Mouse (Mus musculus) embryonic fibroblast, embryonic 13.5 days (primary cell): ENCODE measurements around the gene Trabd2b. TPM values are rescaled to one million over a fixed set of nuclear protein-coding genes. Genes with fewer than 3 reads are reported as not detected.

Experiments
- H3K27ac ChIP-seq: 2 replicates; pipeline ENCODE4 v1.5.1; 2012; ENCODE audit warnings: low read length, control low read depth, inconsistent platforms; ENCODE audit not compliant: insufficient read depth
- H3K4me1 ChIP-seq: 2 replicates; pipeline ENCODE4 v1.6.1; 2011; ENCODE audit warnings: low read length; ENCODE audit not compliant: control insufficient read depth, insufficient read depth
- H3K4me3 ChIP-seq: 2 replicates; pipeline ENCODE4 v1.5.1; 2011; ENCODE audit warnings: mild to moderate bottlenecking, control low read depth, low read length; ENCODE audit not compliant: insufficient read depth
- CTCF ChIP-seq: IDR thresholded peaks from 2 replicates; pipeline ENCODE4 v1.5.1; 2011; ENCODE audit warnings: mild to moderate bottlenecking, control low read depth, low read length, moderate library complexity, borderline replicate concordance; ENCODE audit not compliant: insufficient read depth
- POLR2A ChIP-seq: IDR thresholded peaks from 2 replicates; pipeline ENCODE4 v1.6.1; 2011; ENCODE audit warnings: low read depth, mild to moderate bottlenecking, control low read depth, low read length, moderate library complexity
- polyA plus RNA-seq: library from polyadenylated mRNA; stranded (reverse); fragments of >200 nt; gene quantifications from 2 replicates; pipeline ENCODE4 v1.2.4, GENCODE M21; 2011; ENCODE audit warnings: low read depth; ENCODE audit not compliant: missing spikeins, insufficient read length

Gene Trabd2b
- polyA plus RNA-seq, 1 experiment: 1.9 TPM

GRCm38 (mm10) chr4:114531591-114531990, 125.1 kb downstream of the Trabd2b start:
- no peak for TF ChIP-seq CTCF
- TF ChIP-seq POLR2A: no peak

GRCm38 (mm10) chr4:114533894-114534754, 127.6 kb downstream of the Trabd2b start:
- Histone ChIP-seq H3K4me1 (no peaks in the 10 kb centered on the region), H3K4me3 (no peak overlapping the region), H3K27ac (no peak overlapping the region)
- no peak for TF ChIP-seq POLR2A
- no peak for TF ChIP-seq CTCF

More at GRCm38 (mm10) chr4:114531591-114531990, 125.1 kb downstream of the Trabd2b start:
- Histone ChIP-seq H3K27ac (no peak overlapping the region), H3K4me3 (no peak overlapping the region), H3K4me1 (no peaks in the 10 kb centered on the region)

GRCm38 (mm10) chr4:114537376-114537974, 131.0 kb downstream of the Trabd2b start:
- Histone ChIP-seq H3K4me3 (no peak overlapping the region), H3K27ac (no peak overlapping the region), H3K4me1 (no peaks in the 10 kb centered on the region)
- TF ChIP-seq CTCF (no peak), POLR2A (no peak)

DNA sequence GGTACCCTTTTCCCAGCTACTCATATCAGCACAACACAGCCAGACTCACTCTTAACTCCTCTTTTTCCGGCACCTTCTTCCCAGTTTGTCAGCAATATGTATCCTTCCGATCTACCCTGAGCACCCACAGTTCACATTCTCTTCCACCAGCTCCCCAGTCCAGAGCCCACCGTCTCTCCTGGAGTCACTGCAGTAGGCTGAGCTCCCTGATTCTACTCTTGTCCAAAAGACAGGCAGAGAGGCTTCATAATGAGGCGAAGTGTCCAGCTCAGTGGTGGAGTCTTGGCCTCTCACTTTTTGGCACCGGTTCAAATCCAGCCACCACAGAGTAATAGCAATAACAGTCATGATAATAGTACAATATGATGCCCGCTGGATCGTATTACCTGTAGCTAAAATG, 133.5 kb downstream of the Trabd2b start:
- no peaks in the 10 kb centered on the region for H3K4me1 ChIP-seq
- H3K27ac ChIP-seq: no peak overlapping the region
- no peak overlapping the region for H3K4me3 ChIP-seq
- no peak for TF ChIP-seq POLR2A

- Histone ChIP-seq H3K4me1 (0 out of 2 replicates have a peak, but pooled peaks cover 3% of the 10 kb centered on the region), H3K27ac (no peak overlapping the region), H3K4me3 (no peak overlapping the region)
- TF ChIP-seq POLR2A (no peak), CTCF (no peak)
Observed at GRCm38 (mm10) chr4:114541221-114541620, 134.7 kb downstream of the Trabd2b start.

- Histone ChIP-seq H3K4me3 (no peak overlapping the region), H3K4me1 (0 out of 2 replicates have a peak, but pooled peaks cover 3% of the 10 kb centered on the region), H3K27ac (no peak overlapping the region)
- TF ChIP-seq CTCF (no peak), POLR2A (no peak)
Observed at GRCm38 (mm10) chr4:114542136-114542535, 135.6 kb downstream of the Trabd2b start.

- H3K27ac ChIP-seq: no peak overlapping the region
- 0 out of 2 replicates have a peak, but pooled peaks cover 3% of the 10 kb centered on the region for H3K4me1 ChIP-seq
- H3K4me3 ChIP-seq: no peak overlapping the region
- no peak for TF ChIP-seq POLR2A
- TF ChIP-seq CTCF: no peak
Observed at GRCm38 (mm10) chr4:114545481-114546200, 139.1 kb downstream of the Trabd2b start.

GRCm38 (mm10) chr4:114547658-114548448, 141.3 kb downstream of the Trabd2b start:
- peak overlapping the region; percentile 23; the same call in 1 of the 2 replicates for H3K27ac ChIP-seq

DNA sequence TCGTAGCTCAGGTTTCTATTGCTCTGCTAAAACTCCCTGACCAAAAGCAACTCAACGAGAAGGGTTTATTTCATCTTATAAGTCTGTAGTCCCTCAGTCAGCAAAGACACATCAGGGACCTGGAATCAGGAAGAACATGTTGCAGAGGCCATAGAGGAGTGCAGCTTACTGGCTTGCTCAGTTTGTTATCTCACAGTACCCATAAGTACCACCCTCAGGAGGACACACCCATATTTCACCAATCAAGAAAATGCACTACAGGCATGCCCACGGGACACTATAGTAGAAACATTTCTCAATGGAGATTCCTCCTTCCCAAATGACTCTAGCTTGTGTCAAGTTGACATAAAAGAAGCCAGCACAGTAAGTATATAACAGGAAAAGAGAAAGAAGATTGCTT, 143.0 kb downstream of the Trabd2b start:
- Histone ChIP-seq H3K27ac (no peak overlapping the region), H3K4me1 (0 out of 2 replicates have a peak, but pooled peaks cover 3% of the 10 kb centered on the region), H3K4me3 (no peak overlapping the region)
- TF ChIP-seq CTCF: no peak
- TF ChIP-seq POLR2A: no peak

More at GRCm38 (mm10) chr4:114547658-114548448, 141.3 kb downstream of the Trabd2b start:
- TF ChIP-seq POLR2A (no peak), CTCF (no peak)
- Histone ChIP-seq H3K4me3 (no peak overlapping the region), H3K4me1 (0 out of 2 replicates have a peak, but pooled peaks cover 3% of the 10 kb centered on the region)
